Mouse (Mus musculus) stomach, postnatal 0 days (tissue): ENCODE measurements around the gene Kcnn3. TPM values are rescaled to one million over a fixed set of nuclear protein-coding genes. Genes with fewer than 3 reads are reported as not detected.

Experiments used
- ATAC-seq: fragments of 200-750 bp; cut with Nextera tagmentation; 2 replicates; pipeline ENCODE4 v1.8.0; 2017; ENCODE audit not compliant: low FRiP score, low TSS enrichment
- DNase-seq: peaks from one replicate; pipeline ENCODE4 v3.0.0-alpha.2; 2016; ENCODE audit warnings: low spot score
- H3K27ac ChIP-seq: fragments of 300-500 bp; sonication (generic); replicated peaks from 2 replicates; pipeline ENCODE4 v1.5.1; 2014; ENCODE audit warnings: mild to moderate bottlenecking, control low read depth
- H3K27me3 ChIP-seq: fragments of 300-500 bp; sonication (generic); 2 replicates; pipeline ENCODE4 v1.6.1; 2014; ENCODE audit warnings: low read length; ENCODE audit not compliant: control insufficient read depth, insufficient read depth
- H3K36me3 ChIP-seq: fragments of 300-500 bp; sonication (generic); 2 replicates; pipeline ENCODE4 v1.6.1; 2014; ENCODE audit warnings: low read length, mixed read lengths; ENCODE audit not compliant: control insufficient read depth, insufficient read depth
- H3K4me1 ChIP-seq: fragments of 300-500 bp; sonication (generic); replicated peaks from 2 replicates; pipeline ENCODE4 v1.6.1; 2014; ENCODE audit warnings: antibody characterized with exemption; ENCODE audit not compliant: control insufficient read depth, insufficient read depth
- H3K4me2 ChIP-seq: fragments of 300-500 bp; sonication (generic); replicated peaks from 2 replicates; pipeline ENCODE4 v1.6.1; 2014; ENCODE audit warnings: low read depth, mild to moderate bottlenecking, control low read depth, moderate library complexity
- H3K4me3 ChIP-seq: fragments of 300-500 bp; sonication (generic); 2 replicates; pipeline ENCODE4 v1.5.1; 2014; ENCODE audit warnings: low read depth, low read length, control low read depth
- H3K9ac ChIP-seq: fragments of 300-500 bp; sonication (generic); 2 replicates; pipeline ENCODE4 v1.6.1; 2014; ENCODE audit warnings: mild to moderate bottlenecking, low read length, control low read depth, mixed read lengths
- H3K9me3 ChIP-seq: fragments of 300-500 bp; sonication (generic); 2 replicates; pipeline ENCODE4 v1.6.1; 2016; ENCODE audit warnings: low read length; ENCODE audit not compliant: control insufficient read depth
- CTCF ChIP-seq: IDR thresholded peaks from 2 replicates; pipeline ENCODE4 v1.5.1; 2016; ENCODE audit warnings: antibody characterized with exemption, low read depth, mild to moderate bottlenecking, moderate library complexity
- EP300 ChIP-seq: optimal IDR thresholded peaks from 2 replicates; pipeline ENCODE3; 2016; ENCODE audit warnings: antibody characterized with exemption
- WGBS: fragments of 180-500 bp; shearing (Covaris S2); extraction: QIAGEN DNeasy Blood & Tissue Kit; methylation state at CpG from one replicate; pipeline ENCODE4 v1.1.7; 2014; 5-methylcytosine and 5-hydroxymethylcytosine counted together
- polyA plus RNA-seq: library from polyadenylated mRNA; unstranded; fragments of >200 nt; fragmentation: Nextera tagmentation; extraction: Ambion mirVana; gene quantifications from 2 replicates; pipeline ENCODE4 v1.2.1, GENCODE M21; 2015

Kcnn3 gene
- polyA plus RNA-seq, 1 experiment from 2014 or later = 4.5 TPM

DNA sequence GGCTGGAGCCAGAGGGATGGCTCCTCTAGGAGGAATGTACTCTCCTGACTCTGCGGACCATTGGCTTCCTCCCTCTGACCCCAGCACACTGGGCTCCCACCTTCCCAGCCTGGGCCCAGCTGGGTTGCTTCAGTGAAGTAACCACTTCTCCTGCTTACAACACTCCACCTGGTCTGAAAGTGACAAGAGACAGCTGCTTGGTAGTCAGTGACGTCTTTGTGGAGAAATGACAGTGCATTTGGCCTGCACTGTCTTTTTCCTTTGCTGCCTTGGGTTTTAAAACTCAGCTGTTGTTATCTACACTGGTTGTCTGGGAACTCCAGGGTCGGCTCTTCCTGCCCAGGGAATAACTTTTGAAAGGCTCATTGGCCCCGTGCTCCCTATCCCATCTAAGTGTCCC lies 29.5 kb downstream of the Kcnn3 start:
- TF ChIP-seq CTCF = no peak
- no peak for TF ChIP-seq EP300
- 28% methylated on average over 4 of the region's 4 CpGs for WGBS
- Histone ChIP-seq H3K9me3 (no peaks in the 10 kb centered on the region), H3K36me3 (no peaks in the 10 kb centered on the region), H3K9ac (no peak overlapping the region), H3K4me1 (no peaks in the 10 kb centered on the region), H3K27me3 (no peaks in the 10 kb centered on the region), H3K27ac (no peak overlapping the region), H3K4me3 (no peak overlapping the region), H3K4me2 (no peak overlapping the region)
- DNase-seq = no peak
- ATAC-seq = peak; percentile 49; the same call in 1 of the 2 replicates

DNA sequence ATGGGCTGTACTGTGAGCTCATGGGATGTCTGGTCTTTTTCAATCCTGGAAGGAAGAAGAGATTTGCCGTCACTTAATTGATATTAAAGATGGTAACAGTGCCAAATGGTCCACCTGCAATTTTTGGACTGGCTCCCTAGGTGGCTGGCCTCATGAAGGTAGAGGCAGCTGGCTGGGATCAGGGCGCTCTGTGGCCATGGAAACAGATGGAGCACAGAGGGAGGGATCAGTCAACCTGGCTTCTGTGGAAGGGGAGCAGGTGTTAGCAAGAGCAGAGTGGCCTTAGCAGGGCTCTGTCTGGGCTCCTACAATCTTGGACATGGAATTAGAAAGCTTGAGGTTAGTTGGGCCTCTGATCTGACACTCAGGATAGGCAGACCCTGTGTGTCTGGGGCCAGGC lies 31.9 kb downstream of the Kcnn3 start:
- 72% methylated on average over 2 of the region's 2 CpGs for WGBS
- no peak for ATAC-seq
- TF ChIP-seq CTCF (no peak), EP300 (no peak)
- no peak overlapping the region for H3K9ac ChIP-seq
- H3K4me3 ChIP-seq = no peak overlapping the region
- no peak for DNase-seq
- H3K36me3 ChIP-seq = no peaks in the 10 kb centered on the region
- no peaks in the 10 kb centered on the region for H3K27me3 ChIP-seq
- no peaks in the 10 kb centered on the region for H3K9me3 ChIP-seq
- no peaks in the 10 kb centered on the region for H3K4me1 ChIP-seq
- no peak overlapping the region for H3K4me2 ChIP-seq
- H3K27ac ChIP-seq = no peak overlapping the region

DNA sequence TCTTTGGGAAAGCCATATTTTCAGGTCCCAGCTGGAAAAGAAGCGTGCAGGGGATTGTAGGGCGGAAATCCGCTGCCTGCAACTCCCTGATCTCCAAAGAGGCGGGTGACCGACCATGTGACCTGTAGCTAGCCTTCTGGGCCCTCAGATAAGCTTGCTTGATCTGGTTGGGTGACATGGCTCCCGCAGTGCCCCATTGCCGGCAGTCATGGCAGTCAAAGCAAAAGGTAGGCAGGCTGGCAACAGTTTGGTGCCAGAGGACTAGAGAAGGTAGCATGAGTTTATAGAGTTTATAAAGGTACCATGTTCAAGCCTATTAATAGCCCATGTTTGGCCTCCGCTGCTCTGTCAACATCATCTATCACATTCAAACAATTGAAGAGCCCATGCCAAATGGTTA lies 33.5 kb downstream of the Kcnn3 start:
- Histone ChIP-seq H3K9me3 (no peaks in the 10 kb centered on the region), H3K27me3 (no peaks in the 10 kb centered on the region), H3K27ac (no peak overlapping the region), H3K4me2 (no peak overlapping the region), H3K4me3 (no peak overlapping the region), H3K4me1 (no peaks in the 10 kb centered on the region), H3K36me3 (no peaks in the 10 kb centered on the region), H3K9ac (no peak overlapping the region)
- WGBS = 85% methylated on average over 8 of the region's 8 CpGs
- DNase-seq (no peak), ATAC-seq (no peak)
- TF ChIP-seq EP300 (no peak), CTCF (no peak)

DNA sequence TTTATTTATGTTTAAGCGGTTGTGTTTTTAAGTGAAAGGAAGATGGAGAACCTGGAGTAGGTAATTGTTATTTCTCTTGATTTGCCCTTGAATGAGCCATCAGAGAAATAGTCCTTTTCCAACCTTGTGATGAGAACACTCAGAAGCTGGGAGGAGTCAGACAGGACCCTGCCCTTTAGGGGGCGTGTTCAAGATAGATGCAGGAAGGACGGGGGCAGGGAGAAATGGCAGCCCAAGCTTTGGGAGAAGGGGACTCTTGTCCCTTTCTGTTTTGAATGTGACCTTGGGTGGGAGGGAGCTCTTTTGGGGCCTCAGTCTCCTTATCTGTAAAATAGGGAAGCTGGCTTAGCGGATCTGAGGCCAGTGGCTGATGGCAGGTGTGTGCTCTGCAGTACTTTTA lies 34.0 kb downstream of the Kcnn3 start:
- Histone ChIP-seq H3K27ac (no peak overlapping the region), H3K4me1 (no peaks in the 10 kb centered on the region), H3K36me3 (no peaks in the 10 kb centered on the region), H3K4me3 (no peak overlapping the region), H3K9ac (no peak overlapping the region), H3K9me3 (no peaks in the 10 kb centered on the region), H3K4me2 (no peak overlapping the region), H3K27me3 (no peaks in the 10 kb centered on the region)
- WGBS = 71% methylated on average over 4 of the region's 4 CpGs
- TF ChIP-seq CTCF = no peak
- no peak for TF ChIP-seq EP300
- ATAC-seq (no peak), DNase-seq (no peak)

GRCm38 (mm10) chr3:89554587-89554986 lies 34.6 kb downstream of the Kcnn3 start:
- TF ChIP-seq EP300 (no peak), CTCF (no peak)
- Histone ChIP-seq H3K27ac (no peak overlapping the region), H3K4me1 (no peaks in the 10 kb centered on the region), H3K4me3 (no peak overlapping the region), H3K36me3 (no peaks in the 10 kb centered on the region), H3K4me2 (no peak overlapping the region), H3K9me3 (no peaks in the 10 kb centered on the region), H3K27me3 (no peaks in the 10 kb centered on the region), H3K9ac (no peak overlapping the region)
- ATAC-seq (no peak), DNase-seq (no peak)
- 78% methylated on average over 2 of the region's 2 CpGs for WGBS

DNA sequence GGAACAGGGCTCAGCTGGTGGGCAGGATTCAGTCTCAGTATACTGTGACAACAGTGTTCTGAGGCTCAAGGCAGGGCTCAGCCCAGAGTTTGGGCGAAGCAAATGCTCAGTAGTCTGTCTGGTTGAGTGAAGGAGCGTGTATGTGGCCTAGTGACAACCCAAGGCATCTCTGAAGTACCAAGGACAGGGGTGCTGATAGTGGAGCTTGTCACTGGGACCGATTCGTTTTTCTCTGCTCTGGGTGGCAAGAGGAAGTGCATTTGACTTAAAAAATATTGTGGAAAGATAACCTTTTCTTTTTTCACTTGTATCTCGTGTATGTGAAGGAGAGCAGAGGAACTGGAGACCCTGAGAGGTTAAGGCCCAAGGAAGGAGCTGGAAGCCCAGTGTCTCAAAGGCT lies 37.8 kb downstream of the Kcnn3 start:
- Histone ChIP-seq H3K27ac (no peak overlapping the region), H3K4me2 (no peak overlapping the region), H3K27me3 (no peaks in the 10 kb centered on the region), H3K9ac (no peak overlapping the region), H3K4me1 (no peaks in the 10 kb centered on the region), H3K9me3 (no peaks in the 10 kb centered on the region), H3K36me3 (no peaks in the 10 kb centered on the region), H3K4me3 (no peak overlapping the region)
- DNase-seq = no peak
- WGBS = 71% methylated on average over 5 of the region's 5 CpGs
- ATAC-seq = no peak
- no peak for TF ChIP-seq EP300
- TF ChIP-seq CTCF = no peak
